ENCODE assay signal across 8 mouse cellular contexts in genomic region chr11:116318719-116319659, GRCm38 (mm10). TPM values are rescaled to one million over a fixed set of nuclear protein-coding genes. Genes with fewer than 3 reads are reported as not detected.
DNase-seq lines count a peak whose midpoint lies in the region; ATAC-seq and TF ChIP-seq lines count a peak whose summit lies in the region.

No protein-coding gene starts in this region.

- no peaks in the 10 kb centered on the region for H3K27me3 ChIP-seq in hindbrain, postnatal 0 days (ENCODE audit: insufficient read depth, low read length)

- no peaks in the 10 kb centered on the region for H3K36me3 ChIP-seq in hindbrain, postnatal 0 days (ENCODE audit: insufficient read depth, low read length)

- H3K4me1 ChIP-seq in hindbrain, postnatal 0 days (ENCODE audit: insufficient read depth, low read length) = peaks cover 6% of the 10 kb centered on the region; the same call in 1 of the 2 replicates

- DNase-seq in WW6 (ENCODE audit: low read depth, low spot score) = peak; percentile 75
- DNase-seq in cerebellum, postnatal 36 days = peak; percentile 81 to 87
- DNase-seq in gastrocnemius, adult 8-10 months (ENCODE audit: low spot score in 2 of 2) = peak; percentile 75 to 78
- peak; percentile 84 for DNase-seq in hindbrain, postnatal 0 days (ENCODE audit: low spot score)
- DNase-seq in left cerebral cortex, adult 18-20 months (ENCODE audit: low spot score in 2 of 2) = peak; percentile 86 to 93
- peak; percentile 72 for DNase-seq in retina, postnatal 7 days (ENCODE audit: low read depth, low spot score)
- peak; percentile 90 for DNase-seq in urinary bladder, adult 2 months (ENCODE audit: low spot score)

- peak; percentile 86; the same call in 1 of the 2 replicates for ATAC-seq in hindbrain, postnatal 0 days
- ATAC-seq in megakaryocyte, adult 5-6 weeks (ENCODE audit: poor library complexity, severe bottlenecking) = peak; percentile 99

- H3K27ac ChIP-seq in hindbrain, postnatal 0 days = no peak overlapping the region

- 2% methylated on average over 40 of the region's 41 CpGs for WGBS in hindbrain, postnatal 0 days

- TF ChIP-seq CTCF in hindbrain, postnatal 0 days (IDR thresholded peaks at IDR 0.05; ENCODE audit: low read depth) = peak; percentile 98

- peak overlapping the region; percentile 76 for H3K4me2 ChIP-seq in hindbrain, postnatal 0 days (ENCODE audit: low read depth, low read length)

- H3K9me3 ChIP-seq in hindbrain, postnatal 0 days (ENCODE audit: low read length) = no peaks in the 10 kb centered on the region

- H3K4me3 ChIP-seq in hindbrain, postnatal 0 days (ENCODE audit: low read length) = peak overlapping the region; percentile 32

- H3K9ac ChIP-seq in hindbrain, postnatal 0 days (replicated peaks; ENCODE audit: low read length) = peak overlapping the region; percentile 33

RNA-seq across cellular contexts. Expression of gene Exoc7, which starts 12.0 kb away (rescaled TPM):
- total RNA-seq in gastrocnemius, adult 8-10 months (2022) = 10 to 100 TPM; 62.3 to 84.9 (median 73.3) TPM
- total RNA-seq in hindbrain, postnatal 0 days (2014; rRNA removed) = 84.6 and 95.3 TPM in 2 replicates
- polyA plus RNA-seq in hindbrain, postnatal 0 days (2015; fragmentation: Nextera tagmentation; extraction: Ambion mirVana) = 128 TPM in 2 replicates
- total RNA-seq in left cerebral cortex, adult 18-20 months (2021) = 100 to 1,000 TPM in 1 of 2 experiments, 10 to 100 TPM in 1; 91.1 to 103 TPM
- total RNA-seq in megakaryocyte, adult 5-6 weeks (2015) = 29.2 and 34.8 TPM in 2 replicates
- total RNA-seq in megakaryocyte, adult 5-6 weeks (2017) = 20.3 and 27.3 TPM in 2 replicates
- polyA plus RNA-seq in urinary bladder, adult 2 months (2012; rRNA removed) = 40.4 and 51.0 TPM in 2 replicates

RNA-seq across cellular contexts. Expression of gene Foxj1, which starts 16.2 kb away (rescaled TPM):
- not detected for total RNA-seq in gastrocnemius, adult 8-10 months (2022)
- 37.6 and 40.0 TPM in 2 replicates for total RNA-seq in hindbrain, postnatal 0 days (2014; rRNA removed)
- 15.5 and 16.6 TPM in 2 replicates for polyA plus RNA-seq in hindbrain, postnatal 0 days (2015; fragmentation: Nextera tagmentation; extraction: Ambion mirVana)
- total RNA-seq in left cerebral cortex, adult 18-20 months (2021) = 1 to 10 TPM; 3.8 to 3.9 TPM
- total RNA-seq in megakaryocyte, adult 5-6 weeks (2015) = not detected in 2 replicates
- total RNA-seq in megakaryocyte, adult 5-6 weeks (2017) = not detected in 2 replicates
- polyA plus RNA-seq in urinary bladder, adult 2 months (2012; rRNA removed) = 0.24 and 0.34 TPM in 2 replicates

RNA-seq across cellular contexts. Expression of gene Galr2, which starts 38.2 kb away (rescaled TPM):
- total RNA-seq in gastrocnemius, adult 8-10 months (2022) = under 1 TPM in 2 of 4 experiments, not detected in 2; 0.20 to 0.24 TPM
- total RNA-seq in hindbrain, postnatal 0 days (2014; rRNA removed) = 0.40 TPM in 1 of 2 replicates, not detected in the other
- 0.34 and 0.44 TPM in 2 replicates for polyA plus RNA-seq in hindbrain, postnatal 0 days (2015; fragmentation: Nextera tagmentation; extraction: Ambion mirVana)
- total RNA-seq in left cerebral cortex, adult 18-20 months (2021) = not detected
- not detected in 2 replicates for total RNA-seq in megakaryocyte, adult 5-6 weeks (2015)
- total RNA-seq in megakaryocyte, adult 5-6 weeks (2017) = 0.07 TPM in 1 of 2 replicates, not detected in the other
- polyA plus RNA-seq in urinary bladder, adult 2 months (2012; rRNA removed) = 9.5 and 12.9 TPM in 2 replicates

RNA-seq across cellular contexts. Expression of gene Srp68, which starts 45.0 kb away (rescaled TPM):
- total RNA-seq in gastrocnemius, adult 8-10 months (2022) = 10 to 100 TPM; 86.7 to 99.9 (median 90.8) TPM
- 18.3 and 22.5 TPM in 2 replicates for total RNA-seq in hindbrain, postnatal 0 days (2014; rRNA removed)
- 50.4 and 50.8 TPM in 2 replicates for polyA plus RNA-seq in hindbrain, postnatal 0 days (2015; fragmentation: Nextera tagmentation; extraction: Ambion mirVana)
- total RNA-seq in left cerebral cortex, adult 18-20 months (2021) = 10 to 100 TPM; 76.5 to 78.4 TPM
- total RNA-seq in megakaryocyte, adult 5-6 weeks (2015) = 17.4 and 21.0 TPM in 2 replicates
- 17.8 and 19.3 TPM in 2 replicates for total RNA-seq in megakaryocyte, adult 5-6 weeks (2017)
- polyA plus RNA-seq in urinary bladder, adult 2 months (2012; rRNA removed) = 75.0 and 78.3 TPM in 2 replicates

Comparison
In these comparisons a context has a peak if more than half of its experiments do, and no peak if none do; other contexts are left out.
1. RNA of gene Foxj1, which starts 16.2 kb away (total RNA-seq): 37.6 to 40.0 TPM in hindbrain, postnatal 0 days and 3.8 to 3.9 TPM in left cerebral cortex, adult 18-20 months; not detected in gastrocnemius, adult 8-10 months and not detected in megakaryocyte, adult 5-6 weeks; every median in the first group is over 4 times any median in the second.
2. Peak in every context shown above with its lines, with median percentiles within 50 percentile points of each other: DNase-seq.